Mouse (Mus musculus) lung, postnatal 0 days (tissue): ENCODE data around the gene Diaph3. TPM values are rescaled to one million over a fixed set of nuclear protein-coding genes. Genes with fewer than 3 reads are reported as not detected.

Experiments
- ATAC-seq: fragments of 200-750 bp; cut with Nextera tagmentation; 2 replicates; pipeline ENCODE4 v1.8.0; 2017; ENCODE audit warnings: moderate library complexity
- DNase-seq: peaks from one replicate; pipeline ENCODE4 v3.0.0-alpha.2; 2016; ENCODE audit warnings: low spot score
- H3K27ac ChIP-seq: fragments of 300-500 bp; sonication (generic); 2 replicates; pipeline ENCODE4 v1.5.1; 2014; ENCODE audit warnings: antibody characterized with exemption, mild to moderate bottlenecking, low read length, mixed read lengths
- H3K27me3 ChIP-seq: fragments of 300-500 bp; sonication (generic); replicated peaks from 2 replicates; pipeline ENCODE4 v1.6.1; 2014; ENCODE audit warnings: low read length, mixed read lengths; ENCODE audit not compliant: insufficient read depth
- H3K36me3 ChIP-seq: fragments of 300-500 bp; sonication (generic); 2 replicates; pipeline ENCODE4 v1.6.1; 2014; ENCODE audit warnings: low read length, mixed read lengths; ENCODE audit not compliant: insufficient read depth
- H3K4me1 ChIP-seq: fragments of 300-500 bp; sonication (generic); 2 replicates; pipeline ENCODE4 v1.6.1; 2014; ENCODE audit warnings: antibody characterized with exemption, low read depth, low read length, mixed read lengths; ENCODE audit not compliant: insufficient read depth
- H3K4me2 ChIP-seq: fragments of 300-500 bp; sonication (generic); replicated peaks from 2 replicates; pipeline ENCODE4 v1.6.1; 2014; ENCODE audit warnings: low read depth, mild to moderate bottlenecking, low read length, moderate library complexity, mixed read lengths
- H3K4me3 ChIP-seq: fragments of 300-500 bp; sonication (generic); 2 replicates; pipeline ENCODE4 v1.5.1; 2014; ENCODE audit warnings: low read depth, low read length
- H3K9ac ChIP-seq: fragments of 300-500 bp; sonication (generic); replicated peaks from 2 replicates; pipeline ENCODE4 v1.6.1; 2014; ENCODE audit warnings: low read depth, mild to moderate bottlenecking
- H3K9me3 ChIP-seq: fragments of 300-500 bp; sonication (generic); 2 replicates; pipeline ENCODE4 v1.6.1; 2016; ENCODE audit warnings: low read length, mixed read lengths
- CTCF ChIP-seq: IDR thresholded peaks from 2 replicates; pipeline ENCODE4 v1.5.1; 2016; ENCODE audit warnings: antibody characterized with exemption, mild to moderate bottlenecking
- EP300 ChIP-seq: IDR thresholded peaks from 2 replicates; pipeline ENCODE4 v1.6.1; 2016; ENCODE audit warnings: antibody characterized with exemption, mild to moderate bottlenecking, control low read depth
- WGBS: fragments of 180-500 bp; shearing (Covaris S2); extraction: QIAGEN DNeasy Blood & Tissue Kit; methylation state at CpG from one replicate; pipeline ENCODE4 v1.1.7; 2014; 5-methylcytosine and 5-hydroxymethylcytosine counted together
- polyA plus RNA-seq: library from polyadenylated mRNA; unstranded; fragments of >200 nt; fragmentation: Nextera tagmentation; extraction: Ambion mirVana; gene quantifications from 2 replicates; pipeline ENCODE4 v1.2.1, GENCODE M21; 2015

Gene Diaph3
- polyA plus RNA-seq, 1 experiment from 2014 or later = 2.3 TPM

DNA sequence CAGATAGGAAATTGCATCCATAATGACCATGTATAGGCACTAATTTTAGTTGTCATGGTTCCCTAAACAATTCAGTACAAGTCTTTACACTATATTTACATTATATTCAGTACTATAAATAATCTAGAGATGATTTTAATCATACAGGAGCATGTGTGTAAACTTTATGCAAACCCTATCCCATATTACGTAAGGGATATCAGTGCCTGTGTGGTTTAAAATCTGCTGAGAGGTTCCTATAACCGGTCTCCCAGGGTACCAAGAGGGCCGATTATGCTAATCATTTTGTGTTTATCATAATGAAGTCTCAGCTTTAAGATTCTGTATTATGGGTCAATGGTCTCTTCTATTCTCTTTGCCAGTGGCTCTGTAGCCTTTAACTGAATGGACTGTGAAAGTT is 499.2 kb downstream of the Diaph3 start:
- Histone ChIP-seq H3K4me1 (no peaks in the 10 kb centered on the region), H3K27me3 (no peaks in the 10 kb centered on the region), H3K9me3 (no peaks in the 10 kb centered on the region), H3K4me3 (no peak overlapping the region), H3K9ac (no peak overlapping the region), H3K27ac (no peak overlapping the region), H3K36me3 (no peaks in the 10 kb centered on the region), H3K4me2 (no peak overlapping the region)
- ATAC-seq (no peak), DNase-seq (no peak)
- WGBS = 84% methylated on average over 3 of the region's 3 CpGs
- TF ChIP-seq EP300 = no peak
- TF ChIP-seq CTCF = no peak

DNA sequence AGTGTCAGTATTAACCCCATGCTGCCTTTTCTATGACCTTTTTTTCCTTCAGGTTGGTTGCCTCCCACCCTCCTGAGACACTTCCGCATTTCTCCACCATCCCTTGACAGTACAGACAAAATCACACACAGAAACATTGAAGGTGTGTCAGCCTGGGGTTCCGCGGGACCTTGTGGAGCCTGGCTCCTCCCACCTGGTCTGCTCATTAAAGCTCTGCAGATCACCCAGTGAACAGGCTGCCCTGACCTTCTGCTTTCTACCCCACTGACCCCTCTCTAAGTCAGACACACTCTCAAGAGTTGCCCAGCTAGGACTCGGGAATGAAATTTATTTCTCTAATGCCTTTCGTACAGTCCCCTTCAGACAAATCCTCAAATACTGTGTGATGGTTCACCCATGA is 500.9 kb downstream of the Diaph3 start:
- TF ChIP-seq EP300 (no peak), CTCF (no peak)
- Histone ChIP-seq H3K4me3 (no peak overlapping the region), H3K36me3 (no peaks in the 10 kb centered on the region)

DNA sequence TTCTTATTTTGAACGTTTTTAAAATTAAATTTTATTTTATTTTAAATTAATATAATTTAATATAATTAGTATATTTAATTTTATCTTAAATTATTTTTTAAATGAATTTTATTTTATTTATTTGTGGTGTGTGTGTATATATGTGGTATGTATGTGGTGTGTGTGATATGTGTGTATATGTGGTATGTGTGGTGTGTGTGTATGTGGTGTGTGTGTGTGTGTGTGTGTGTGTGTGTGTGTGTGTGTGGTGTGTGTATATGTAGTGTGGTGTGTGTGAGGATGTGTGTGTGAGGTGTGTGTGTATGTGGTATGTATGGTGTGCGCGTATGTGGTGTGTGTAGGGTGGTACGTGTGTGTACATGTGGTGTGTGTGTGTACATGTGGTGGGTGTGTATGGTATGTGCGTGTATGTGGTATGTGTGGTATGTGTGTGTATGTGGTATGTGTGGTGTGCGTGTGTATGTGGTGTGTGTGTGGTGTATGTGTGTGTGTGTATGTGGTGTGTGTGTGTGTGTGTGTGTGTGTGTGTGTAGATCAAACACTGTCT is 505.4 kb downstream of the Diaph3 start:
- 22% methylated on average over 6 of the region's 6 CpGs for WGBS
- ATAC-seq = no peak
- no peaks in the 10 kb centered on the region for H3K4me1 ChIP-seq
- no peak overlapping the region for H3K4me3 ChIP-seq
- no peaks in the 10 kb centered on the region for H3K9me3 ChIP-seq
- no peaks in the 10 kb centered on the region for H3K27me3 ChIP-seq
- H3K4me2 ChIP-seq = no peak overlapping the region
- no peak overlapping the region for H3K9ac ChIP-seq
- no peak for DNase-seq
- TF ChIP-seq CTCF (no peak), EP300 (no peak)
- H3K27ac ChIP-seq = no peak overlapping the region
- H3K36me3 ChIP-seq = no peaks in the 10 kb centered on the region

More for the DNA sequence above, 500.9 kb downstream of the Diaph3 start:
- H3K27me3 ChIP-seq = no peaks in the 10 kb centered on the region
- no peak overlapping the region for H3K27ac ChIP-seq
- 73% methylated on average over 5 of the region's 5 CpGs for WGBS
- no peaks in the 10 kb centered on the region for H3K9me3 ChIP-seq
- H3K4me2 ChIP-seq = no peak overlapping the region
- no peak for DNase-seq
- no peak for ATAC-seq
- H3K4me1 ChIP-seq = no peaks in the 10 kb centered on the region
- no peak overlapping the region for H3K9ac ChIP-seq

DNA sequence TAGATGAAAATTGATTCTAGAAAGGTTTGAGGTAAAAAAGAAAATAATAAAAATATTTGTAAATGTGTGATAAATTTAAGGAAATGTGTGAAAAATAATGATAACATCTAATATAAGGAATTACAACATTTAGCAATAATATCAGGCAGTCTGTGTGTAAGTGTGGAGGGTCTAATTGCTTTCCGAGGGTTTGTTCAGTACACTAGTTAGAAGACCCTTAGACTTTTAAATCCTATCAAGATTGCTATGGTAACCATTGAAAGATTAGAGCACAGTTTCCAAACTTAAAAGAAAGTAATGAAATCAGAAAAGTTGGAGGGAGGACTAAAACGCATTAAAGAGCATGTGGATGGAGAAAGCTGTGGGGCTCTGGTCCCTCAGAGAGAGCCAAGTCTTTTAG is 506.0 kb downstream of the Diaph3 start:
- H3K4me2 ChIP-seq = no peak overlapping the region
- no peak overlapping the region for H3K4me3 ChIP-seq
- H3K9me3 ChIP-seq = no peaks in the 10 kb centered on the region
- WGBS = 81% methylated on average over 2 of the region's 2 CpGs
- no peak for ATAC-seq
- no peak overlapping the region for H3K27ac ChIP-seq
- no peak overlapping the region for H3K9ac ChIP-seq
- no peak for TF ChIP-seq EP300
- TF ChIP-seq CTCF = no peak
- no peaks in the 10 kb centered on the region for H3K27me3 ChIP-seq
- H3K36me3 ChIP-seq = no peaks in the 10 kb centered on the region
- DNase-seq = no peak
- no peaks in the 10 kb centered on the region for H3K4me1 ChIP-seq

DNA sequence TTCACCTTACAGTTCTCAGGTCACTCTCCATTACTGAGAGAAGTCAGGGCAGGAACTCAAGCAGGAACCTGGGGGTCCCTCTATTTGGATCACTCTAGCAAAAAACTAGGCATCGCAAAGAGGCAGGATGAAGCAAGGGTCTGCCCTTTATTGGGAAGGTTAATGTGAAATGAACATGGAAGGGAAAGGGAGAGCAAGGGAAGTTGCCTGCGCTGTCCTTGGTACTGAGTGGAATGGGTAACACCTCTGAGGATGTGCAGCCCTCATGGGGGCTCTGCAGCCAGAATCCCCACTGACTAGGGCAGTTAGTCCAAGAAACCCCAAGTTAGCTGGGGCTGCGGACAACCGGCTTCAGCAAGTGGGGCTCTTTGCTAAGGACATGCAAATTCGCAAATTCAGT is 507.2 kb downstream of the Diaph3 start:
- no peak for ATAC-seq
- Histone ChIP-seq H3K27me3 (no peaks in the 10 kb centered on the region), H3K9me3 (no peaks in the 10 kb centered on the region), H3K4me2 (no peak overlapping the region), H3K9ac (no peak overlapping the region), H3K36me3 (no peaks in the 10 kb centered on the region), H3K4me3 (no peak overlapping the region), H3K4me1 (no peaks in the 10 kb centered on the region), H3K27ac (no peak overlapping the region)
- WGBS = 61% methylated on average over 5 of the region's 5 CpGs
- TF ChIP-seq EP300 (no peak), CTCF (no peak)
- DNase-seq = no peak

DNA sequence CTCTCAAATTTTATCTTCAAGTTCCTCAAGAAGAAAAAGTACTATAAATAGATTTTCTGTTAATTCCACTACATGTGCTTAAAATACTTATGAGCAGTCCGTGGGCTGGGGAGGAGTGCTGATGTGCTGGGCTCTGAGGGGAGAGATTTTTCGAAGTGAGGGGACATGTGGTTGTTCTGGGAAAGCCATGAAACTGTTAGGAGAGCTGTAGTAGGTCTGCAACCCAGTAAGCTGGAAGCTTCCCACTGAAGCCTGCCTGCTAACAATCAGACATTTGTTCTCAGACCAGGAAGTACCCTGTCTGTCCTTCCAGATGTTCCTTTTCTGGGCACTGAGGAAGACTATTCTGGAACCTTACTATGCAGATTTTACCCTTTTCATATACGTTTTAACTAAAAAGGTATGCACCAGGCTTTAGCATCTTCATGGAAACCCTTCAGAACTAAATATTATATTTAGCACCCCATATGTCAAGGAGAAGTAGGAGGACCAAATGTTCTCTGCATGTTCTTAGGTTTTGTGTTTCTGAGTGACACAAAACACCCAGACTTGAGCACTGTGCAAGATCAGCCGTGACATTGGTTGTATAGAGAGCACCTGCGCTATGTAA is 516.1 kb downstream of the Diaph3 start:
- Histone ChIP-seq H3K4me2 (no peak overlapping the region), H3K9ac (no peak overlapping the region), H3K27ac (no peak overlapping the region), H3K36me3 (no peaks in the 10 kb centered on the region), H3K4me1 (no peaks in the 10 kb centered on the region), H3K27me3 (no peaks in the 10 kb centered on the region), H3K4me3 (no peak overlapping the region), H3K9me3 (no peaks in the 10 kb centered on the region)
- no peak for ATAC-seq
- no peak for DNase-seq
- no peak for TF ChIP-seq EP300
- TF ChIP-seq CTCF = no peak
- 82% methylated on average over 5 of the region's 5 CpGs for WGBS
